Mouse (Mus musculus): ENCODE results near the gene Dirc2.

DNA sequence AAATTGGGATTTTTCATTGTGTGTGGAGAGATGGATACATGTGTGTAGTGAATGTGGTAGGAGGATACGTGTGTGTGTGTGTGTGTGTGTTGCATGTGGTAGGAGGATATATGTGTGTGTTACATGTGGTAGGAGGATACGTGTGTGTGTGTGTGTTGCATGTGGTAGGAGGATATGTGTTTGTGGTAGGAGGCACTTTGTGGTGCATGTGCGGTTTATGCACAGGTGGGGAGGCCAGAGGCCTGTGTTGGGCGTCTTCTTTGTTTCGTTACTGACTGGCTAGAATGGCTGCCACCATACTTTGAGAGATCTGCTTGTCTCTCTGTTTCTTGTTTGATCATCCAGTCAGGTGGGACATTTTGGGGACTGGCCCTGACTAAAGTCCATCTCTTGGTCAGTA is 27.5 kb downstream of the Dirc2 start:
- TF ChIP-seq POLR2A (IDR thresholded peaks at IDR 0.05; ENCODE audit: low read depth, low read length) (no peak), CTCF (conservative IDR thresholded peaks at IDR 0.05; ENCODE audit: insufficient read depth, insufficient read length, low read depth, low read length) (no peak)
